Mouse (Mus musculus): Measurements from ENCODE around the gene Lenep. TPM values are rescaled to one million over a fixed set of nuclear protein-coding genes. Genes with fewer than 3 reads are reported as not detected.

The Lenep gene
- polyA plus RNA-seq, 1 experiment from 2014 or later = 0.16 TPM

DNA sequence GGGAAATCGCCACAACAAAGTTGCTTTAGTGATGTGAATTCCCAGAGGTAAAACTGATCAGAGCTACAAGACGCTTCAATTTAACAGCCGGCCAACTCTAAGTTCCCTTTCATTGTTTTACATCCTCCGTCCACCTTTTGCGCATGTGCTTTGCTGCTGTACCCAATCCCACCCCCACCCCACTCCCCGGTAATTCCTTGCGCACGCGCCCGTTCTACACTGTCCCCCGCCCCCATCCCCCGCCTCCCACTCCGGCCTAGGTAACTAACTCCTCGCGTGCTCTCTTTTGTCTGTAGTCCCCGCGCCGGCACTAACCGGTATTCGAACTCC lies 15.2 kb upstream of the Lenep start:
- no peaks in the 10 kb centered on the region for H3K27me3 ChIP-seq (ENCODE audit: insufficient read depth, low read length)
- H3K9ac ChIP-seq (ENCODE audit: low read depth, low read length) = peak overlapping the region; percentile 66; the same call in 1 of the 2 replicates

DNA sequence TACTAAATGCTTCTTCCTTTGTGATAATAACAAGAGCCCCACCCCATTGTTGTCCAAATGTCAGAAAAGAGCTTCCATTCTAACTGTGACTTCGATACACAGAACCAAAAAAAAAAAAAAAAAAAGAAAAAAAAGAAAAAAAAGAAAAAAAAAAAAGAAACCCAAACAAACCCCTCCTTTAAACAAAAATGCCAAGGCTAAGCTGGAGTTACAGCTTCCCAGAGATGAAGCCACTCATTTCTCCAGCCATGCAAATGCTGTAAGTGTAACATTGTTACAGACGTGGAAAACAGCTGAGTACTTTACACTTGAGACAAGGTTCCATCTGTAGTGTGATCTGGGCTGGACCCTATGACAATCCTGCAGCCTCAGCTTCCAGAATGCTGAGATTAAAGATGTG lies 14.5 kb upstream of the Lenep start:
- Histone ChIP-seq H3K27ac (peak overlapping the region; percentile 97; the same call in 1 of the 2 replicates), H3K27me3 (ENCODE audit: insufficient read depth, low read length) (no peaks in the 10 kb centered on the region), H3K4me2 (ENCODE audit: low read length) (peak overlapping the region; percentile 91), H3K36me3 (ENCODE audit: insufficient read depth, low read length) (peaks cover 21% of the 10 kb centered on the region), H3K4me3 (replicated peaks; ENCODE audit: low read depth, low read length) (peak overlapping the region; percentile 51), H3K4me1 (replicated peaks; ENCODE audit: insufficient read depth, low read length) (peaks cover 11% of the 10 kb centered on the region), H3K9ac (ENCODE audit: low read depth, low read length) (peak overlapping the region; percentile 66; the same call in 1 of the 2 replicates), H3K9me3 (replicated peaks; ENCODE audit: low read length) (no peaks in the 10 kb centered on the region)
- ATAC-seq (replicated peaks; ENCODE audit: low FRiP score, low read depth) (no peak), DNase-seq (ENCODE audit: low spot score) (no peak)
- WGBS = 15% methylated on average over 2 of the region's 2 CpGs
- no peak for TF ChIP-seq CTCF (IDR thresholded peaks at IDR 0.05; ENCODE audit: low read depth)

More for the DNA sequence above, 15.2 kb upstream of the Lenep start:
- DNase-seq (ENCODE audit: low spot score) (peak; percentile 87), ATAC-seq (replicated peaks; ENCODE audit: low FRiP score, low read depth) (peak; percentile 12; the same call in 1 of the 2 replicates)
- peak overlapping the region; percentile 51 for H3K4me3 ChIP-seq (replicated peaks; ENCODE audit: low read depth, low read length)
- 0% methylated on average over 20 of the region's 20 CpGs for WGBS
- peak overlapping the region; percentile 91 for H3K4me2 ChIP-seq (ENCODE audit: low read length)
- peak overlapping the region; percentile 97 for H3K27ac ChIP-seq
- no peaks in the 10 kb centered on the region for H3K9me3 ChIP-seq (replicated peaks; ENCODE audit: low read length)
- peaks cover 15% of the 10 kb centered on the region for H3K4me1 ChIP-seq (replicated peaks; ENCODE audit: insufficient read depth, low read length)
- TF ChIP-seq CTCF (IDR thresholded peaks at IDR 0.05; ENCODE audit: low read depth) = no peak
- peaks cover 21% of the 10 kb centered on the region for H3K36me3 ChIP-seq (ENCODE audit: insufficient read depth, low read length)

DNA sequence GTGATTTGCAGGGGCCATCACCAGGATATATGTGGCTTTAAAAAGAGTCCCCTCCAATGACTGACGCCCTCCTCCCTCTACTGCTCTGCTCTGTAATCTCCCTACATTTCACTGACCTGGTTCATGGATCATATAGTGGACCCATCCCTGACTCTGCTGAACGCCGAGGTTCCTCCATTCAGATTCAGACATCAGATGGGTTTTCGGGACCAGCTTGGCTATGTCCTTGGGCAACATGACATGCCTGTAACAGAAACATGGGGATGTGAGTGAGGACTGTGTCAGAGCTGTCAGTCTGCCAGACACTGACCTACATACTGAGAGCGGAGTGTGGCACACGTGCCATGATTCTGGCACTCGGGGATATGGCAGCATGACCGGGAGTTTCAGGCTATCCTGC lies 13.6 kb upstream of the Lenep start:
- Histone ChIP-seq H3K4me2 (ENCODE audit: low read length) (no peak overlapping the region), H3K4me3 (replicated peaks; ENCODE audit: low read depth, low read length) (no peak overlapping the region), H3K4me1 (replicated peaks; ENCODE audit: insufficient read depth, low read length) (peaks cover 14% of the 10 kb centered on the region), H3K27ac (no peak overlapping the region), H3K36me3 (ENCODE audit: insufficient read depth, low read length) (peaks cover 21% of the 10 kb centered on the region), H3K9ac (ENCODE audit: low read depth, low read length) (no peak overlapping the region), H3K27me3 (ENCODE audit: insufficient read depth, low read length) (no peaks in the 10 kb centered on the region), H3K9me3 (replicated peaks; ENCODE audit: low read length) (no peaks in the 10 kb centered on the region)
- DNase-seq (ENCODE audit: low spot score) = no peak
- WGBS = 95% methylated on average over 8 of the region's 8 CpGs
- no peak for TF ChIP-seq CTCF (IDR thresholded peaks at IDR 0.05; ENCODE audit: low read depth)
- no peak for ATAC-seq (replicated peaks; ENCODE audit: low FRiP score, low read depth)

DNA sequence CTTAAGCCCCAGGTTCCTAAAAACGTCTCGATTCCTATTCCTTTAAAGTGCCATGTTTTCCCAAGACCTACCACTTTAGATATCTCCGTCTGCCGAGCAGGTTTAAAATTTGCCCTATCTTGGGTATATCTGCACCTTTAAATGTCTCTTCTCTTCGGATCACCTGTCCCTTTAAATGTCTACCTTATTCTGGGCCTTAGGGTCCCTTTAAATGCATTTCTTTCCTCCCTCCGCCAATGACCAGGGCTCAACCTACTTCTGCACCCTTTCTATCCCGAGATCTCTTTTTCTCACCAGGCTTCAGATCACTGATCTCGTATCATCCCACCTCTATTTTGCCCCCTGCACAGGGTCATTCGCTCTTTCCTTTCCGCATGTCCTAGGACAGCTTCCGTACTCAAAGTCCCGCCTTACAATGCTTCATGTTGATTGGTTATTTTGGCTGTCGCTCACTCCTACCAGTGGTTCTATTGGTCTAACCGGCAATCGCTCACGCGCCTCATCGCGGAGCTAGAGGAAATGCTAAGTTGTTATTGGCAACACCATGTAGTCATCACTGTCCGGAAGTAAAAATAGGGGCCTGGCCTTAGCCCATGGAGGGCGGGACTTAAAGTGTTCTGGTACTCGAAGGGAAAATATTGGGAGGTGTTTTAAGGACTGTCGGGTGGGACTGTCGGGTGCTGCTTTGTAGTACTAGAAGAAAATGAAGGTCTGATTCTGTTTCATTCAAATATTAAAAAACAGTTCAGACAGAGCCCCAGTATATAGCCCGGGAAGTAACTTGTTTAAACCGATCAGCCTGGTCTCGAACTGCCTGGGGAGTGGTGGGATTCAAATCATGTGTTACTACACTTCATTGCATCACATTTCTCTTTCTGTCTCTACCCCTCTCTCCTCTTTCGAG lies 9.1 kb upstream of the Lenep start, which contains the start of gene Flad1:
Flad1 (minus strand) TSS at position 381 of the 904 bp plus-strand sequence.
- peak within 1 kb of the TSS; percentile 50 for H3K4me3 ChIP-seq (replicated peaks; ENCODE audit: low read depth, low read length)
- peak within 1 kb of the TSS; percentile 60 for H3K9ac ChIP-seq (ENCODE audit: low read depth, low read length)
- no peaks in the 10 kb centered on the region for H3K9me3 ChIP-seq (replicated peaks; ENCODE audit: low read length)
- no peak for TF ChIP-seq CTCF (IDR thresholded peaks at IDR 0.05; ENCODE audit: low read depth)
- peak within 1 kb of the TSS; percentile 79 for H3K4me2 ChIP-seq (ENCODE audit: low read length)
- H3K4me1 ChIP-seq (replicated peaks; ENCODE audit: insufficient read depth, low read length) = peaks cover 8% of the 10 kb centered on the region
- peak; percentile 99 for ATAC-seq (replicated peaks; ENCODE audit: low FRiP score, low read depth)
- H3K27ac ChIP-seq = peak within 1 kb of the TSS; percentile 71
- H3K27me3 ChIP-seq (ENCODE audit: insufficient read depth, low read length) = no peaks in the 10 kb centered on the region
- 6% methylated on average over 28 of the region's 28 CpGs for WGBS
- H3K36me3 ChIP-seq (ENCODE audit: insufficient read depth, low read length) = peaks cover 25% of the 10 kb centered on the region
- DNase-seq (ENCODE audit: low spot score) = peak; percentile 99

DNA sequence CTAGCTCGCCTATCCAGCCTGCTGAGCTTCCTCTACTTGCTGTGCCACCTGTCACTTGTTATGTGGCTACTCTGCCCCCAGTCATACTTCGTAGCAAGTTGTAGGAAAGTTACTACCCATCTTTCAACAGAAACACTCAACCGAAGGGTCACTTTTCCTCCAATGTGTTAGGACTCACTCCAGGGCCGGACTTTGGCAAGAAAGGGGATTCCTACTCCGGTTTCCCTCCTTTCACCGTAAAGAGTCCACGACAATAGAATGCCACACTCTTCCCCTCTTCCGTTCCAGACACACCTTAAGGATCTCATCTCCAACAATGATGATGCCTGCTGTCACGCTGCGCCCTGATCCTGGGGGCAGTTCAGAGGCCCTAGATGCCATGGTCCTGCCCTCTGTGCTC lies 8.3 kb upstream of the Lenep start:
- H3K36me3 ChIP-seq (ENCODE audit: insufficient read depth, low read length) = peaks cover 23% of the 10 kb centered on the region
- H3K4me3 ChIP-seq (replicated peaks; ENCODE audit: low read depth, low read length) = peak overlapping the region; percentile 50
- no peak for DNase-seq (ENCODE audit: low spot score)
- H3K9me3 ChIP-seq (replicated peaks; ENCODE audit: low read length) = no peaks in the 10 kb centered on the region
- peak overlapping the region; percentile 60 for H3K9ac ChIP-seq (ENCODE audit: low read depth, low read length)
- 75% methylated on average over 10 of the region's 10 CpGs for WGBS
- H3K4me1 ChIP-seq (replicated peaks; ENCODE audit: insufficient read depth, low read length) = peaks cover 8% of the 10 kb centered on the region
- no peaks in the 10 kb centered on the region for H3K27me3 ChIP-seq (ENCODE audit: insufficient read depth, low read length)
- H3K27ac ChIP-seq = peak overlapping the region; percentile 71
- TF ChIP-seq CTCF (IDR thresholded peaks at IDR 0.05; ENCODE audit: low read depth) = no peak
- no peak for ATAC-seq (replicated peaks; ENCODE audit: low FRiP score, low read depth)
- H3K4me2 ChIP-seq (ENCODE audit: low read length) = peak overlapping the region; percentile 79

DNA sequence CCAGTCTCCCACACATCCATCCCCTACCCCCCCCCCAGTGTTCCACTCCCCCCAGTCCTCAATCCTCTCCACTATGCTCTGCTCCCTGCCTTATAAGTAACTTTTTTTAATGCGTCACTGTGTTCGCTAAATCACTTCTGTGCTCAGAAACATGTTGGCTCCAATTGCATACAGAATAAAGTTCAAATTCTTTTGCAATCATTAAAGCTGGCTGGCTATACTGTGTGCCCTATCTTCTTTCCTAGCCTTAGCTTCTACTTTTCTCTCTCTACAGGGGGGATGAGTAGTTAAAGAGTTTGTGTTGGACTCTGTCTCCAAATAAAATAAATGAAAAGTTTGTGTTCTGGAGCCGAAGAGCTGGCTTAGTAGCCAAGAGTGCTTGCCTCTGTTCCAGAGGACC lies 7.1 kb upstream of the Lenep start:
- 88% methylated on average over 3 of the region's 3 CpGs for WGBS
- Histone ChIP-seq H3K36me3 (ENCODE audit: insufficient read depth, low read length) (peaks cover 16% of the 10 kb centered on the region), H3K4me2 (ENCODE audit: low read length) (no peak overlapping the region), H3K27me3 (ENCODE audit: insufficient read depth, low read length) (no peaks in the 10 kb centered on the region), H3K27ac (no peak overlapping the region), H3K9me3 (replicated peaks; ENCODE audit: low read length) (no peaks in the 10 kb centered on the region), H3K4me1 (replicated peaks; ENCODE audit: insufficient read depth, low read length) (peaks cover 8% of the 10 kb centered on the region), H3K9ac (ENCODE audit: low read depth, low read length) (no peak overlapping the region), H3K4me3 (replicated peaks; ENCODE audit: low read depth, low read length) (no peak overlapping the region)
- TF ChIP-seq CTCF (IDR thresholded peaks at IDR 0.05; ENCODE audit: low read depth) = no peak
- no peak for ATAC-seq (replicated peaks; ENCODE audit: low FRiP score, low read depth)
- DNase-seq (ENCODE audit: low spot score) = no peak
